Mouse (Mus musculus) heart, postnatal 0 days (tissue): ENCODE results near the gene Tbc1d23.

ENCODE experiments used
- CTCF ChIP-seq: IDR thresholded peaks from 2 replicates; pipeline ENCODE4 v1.5.1; 2016; ENCODE audit warnings: antibody characterized with exemption, control low read depth, low read depth
- EP300 ChIP-seq: IDR thresholded peaks from 2 replicates; pipeline ENCODE4 v1.6.1; 2016; ENCODE audit warnings: antibody characterized with exemption, low read depth

DNA sequence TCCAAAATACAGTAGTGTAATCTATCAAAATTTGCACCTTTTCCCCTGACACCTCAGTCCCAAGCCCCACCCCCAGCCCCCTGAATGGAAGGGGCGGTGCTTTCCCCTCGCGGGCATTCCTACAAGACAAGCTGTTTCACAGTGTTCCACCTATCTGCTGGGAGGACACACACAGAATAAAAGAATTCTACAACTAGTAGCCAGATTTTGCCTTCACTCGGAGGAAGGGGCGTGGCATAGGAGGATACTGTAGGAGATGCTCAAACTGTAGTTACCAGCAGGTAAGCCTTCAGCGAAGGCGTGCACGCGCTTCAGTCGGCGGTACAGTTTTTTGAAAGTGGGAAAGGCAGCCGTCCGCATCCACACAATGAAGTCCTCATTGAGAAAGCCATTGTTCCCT lies 38.4 kb upstream of the Tbc1d23 start:
- TF ChIP-seq EP300 (no peak), CTCF (no peak)
